Mouse (Mus musculus) small intestine, adult 2 months (tissue): ENCODE data around the gene Cript.
"Not testable (repeated sequence)": the region's sequence is repeated elsewhere in the genome, so short reads cannot be mapped to it uniquely, and the experiment has no call there.

Source experiments
- CTCF ChIP-seq: fragments of 200-500 bp; IDR thresholded peaks from 2 replicates; pipeline ENCODE4 v1.5.1; 2012; ENCODE audit warnings: low read depth, mild to moderate bottlenecking, control low read depth, inconsistent platforms, low read length, moderate library complexity, mixed read lengths; ENCODE audit not compliant: insufficient replicate concordance, insufficient read length; ENCODE audit errors: extremely low read depth
- POLR2A ChIP-seq: fragments of 200-500 bp; IDR thresholded peaks from 2 replicates; pipeline ENCODE4 v1.6.1; 2012; ENCODE audit warnings: low read depth, mild to moderate bottlenecking, control low read depth, inconsistent platforms, low read length, moderate library complexity

GRCm38 (mm10) chr17:87072183-87072582 is 46.8 kb downstream of the Cript start:
- not testable (repeated sequence) for TF ChIP-seq CTCF, POLR2A
